Mouse (Mus musculus) lung, postnatal 0 days (tissue): ENCODE data around the gene Acbd6.

Experiments
- CTCF ChIP-seq: IDR thresholded peaks from 2 replicates; pipeline ENCODE4 v1.5.1; 2016; ENCODE audit warnings: antibody characterized with exemption, mild to moderate bottlenecking
- EP300 ChIP-seq: IDR thresholded peaks from 2 replicates; pipeline ENCODE4 v1.6.1; 2016; ENCODE audit warnings: antibody characterized with exemption, mild to moderate bottlenecking, control low read depth

DNA sequence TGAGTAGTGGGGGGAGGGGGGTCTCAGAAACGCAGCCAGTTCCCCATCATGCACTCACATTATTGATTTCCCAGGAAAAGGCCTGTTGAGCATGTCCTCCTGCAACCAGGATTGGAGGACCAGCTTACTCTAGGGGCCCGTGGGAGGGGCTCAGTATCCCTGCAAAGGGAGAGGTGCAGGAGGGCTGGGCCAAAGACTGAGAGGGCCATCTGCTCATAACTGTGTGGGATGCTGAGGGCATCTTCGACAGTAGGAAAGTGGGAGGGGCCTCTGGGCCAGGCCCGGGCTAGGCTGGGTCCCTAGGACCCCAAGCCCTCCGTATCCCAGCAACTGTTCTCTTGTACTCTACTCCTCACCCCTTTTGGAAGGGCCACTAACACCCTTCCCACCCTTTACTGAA is 146.3 kb downstream of the Acbd6 start:
- TF ChIP-seq CTCF (no peak), EP300 (no peak)
